Mouse (Mus musculus): Measurements from ENCODE around the gene Fbxl15.

GRCm38 (mm10) chr19:46307781-46308180 is 20.2 kb upstream of the Fbxl15 start:
- no peak for TF ChIP-seq CTCF (IDR thresholded peaks at IDR 0.05; ENCODE audit: low read depth)
- TF ChIP-seq EP300 (IDR thresholded peaks at IDR 0.05; ENCODE audit: low read depth) = no peak

Data from liver, embryonic 14.5 days (tissue).